Mouse (Mus musculus) liver, adult 2 months (tissue): ENCODE results near the gene Shroom3.

Source experiments
- CTCF ChIP-seq: fragments of 200-500 bp; IDR thresholded peaks from 2 replicates; pipeline ENCODE4 v1.5.1; 2011; ENCODE audit warnings: low read depth, low read length, control low read depth
- POLR2A ChIP-seq: fragments of 200-500 bp; IDR thresholded peaks from 2 replicates; pipeline ENCODE4 v1.6.1; 2011; ENCODE audit warnings: low read length, control low read depth; ENCODE audit not compliant: insufficient read depth; ENCODE audit errors: extremely low read depth

GRCm38 (mm10) chr5:92871048-92871447, 187.8 kb downstream of the Shroom3 start:
- TF ChIP-seq POLR2A (no peak), CTCF (no peak)
